Mouse (Mus musculus) spleen, adult 2 months (tissue): ENCODE data around the gene Ncoa6. TPM values are rescaled to one million over a fixed set of nuclear protein-coding genes. Genes with fewer than 3 reads are reported as not detected.
A peak's percentile ranks its signal among the peaks of the same experiment; 100 is the strongest.

ENCODE experiments used
- DNase-seq, 2 experiments: peaks; one replicate each; pipeline versions ENCODE4 v3.0.0 to v3.0.0-alpha.2; 2012 to 2021; ENCODE audit warnings: low spot score in 2 of 2, low read depth in 1 of 2
- H3K27ac ChIP-seq: fragments of 200-500 bp; 2 replicates; pipeline ENCODE4 v1.5.1; 2012; ENCODE audit warnings: low read length, inconsistent platforms; ENCODE audit not compliant: insufficient read depth
- H3K27me3 ChIP-seq: fragments of 200-500 bp; 2 replicates; pipeline ENCODE4 v1.6.1; 2012; ENCODE audit warnings: mild to moderate bottlenecking, moderate library complexity, low read length, inconsistent platforms; ENCODE audit not compliant: control insufficient read depth, insufficient read depth
- H3K36me3 ChIP-seq: fragments of 200-500 bp; 2 replicates; pipeline ENCODE4 v1.6.1; 2012; ENCODE audit warnings: mild to moderate bottlenecking, low read length, inconsistent platforms; ENCODE audit not compliant: control insufficient read depth, insufficient read depth
- H3K4me1 ChIP-seq: fragments of 200-500 bp; 2 replicates; pipeline ENCODE4 v1.6.1; 2011; ENCODE audit warnings: inconsistent platforms; ENCODE audit not compliant: control insufficient read depth, insufficient read depth, insufficient read length
- H3K4me3 ChIP-seq: fragments of 200-500 bp; 2 replicates; pipeline ENCODE4 v1.5.1; 2011; ENCODE audit warnings: mild to moderate bottlenecking, inconsistent platforms; ENCODE audit not compliant: insufficient read depth, insufficient read length; ENCODE audit errors: extremely low read depth
- CTCF ChIP-seq: fragments of 200-500 bp; IDR thresholded peaks from 2 replicates; pipeline ENCODE4 v1.5.1; 2011; ENCODE audit warnings: mild to moderate bottlenecking, inconsistent platforms; ENCODE audit not compliant: insufficient read depth, insufficient read length, insufficient replicate concordance; ENCODE audit errors: extremely low read depth
- POLR2A ChIP-seq: fragments of 200-500 bp; IDR thresholded peaks from 2 replicates; pipeline ENCODE4 v1.6.1; 2011; ENCODE audit warnings: low read depth, low read length, inconsistent platforms
- WGBS: fragments of 180-500 bp; shearing (Covaris S2); methylation state at CpG from one replicate; pipeline ENCODE4 v1.1.7; 2018; 5-methylcytosine and 5-hydroxymethylcytosine counted together
- polyA plus RNA-seq: library from polyadenylated mRNA; depleted of rRNA; stranded (reverse); fragments of >200 nt; gene quantifications from 2 replicates; pipeline ENCODE4 v1.2.3, GENCODE M21; 2012

The Ncoa6 gene
- polyA plus RNA-seq, 1 experiment = 41.8 TPM

- Histone ChIP-seq H3K27ac (no peak overlapping the region), H3K27me3 (no peaks in the 10 kb centered on the region), H3K4me1 (no peaks in the 10 kb centered on the region), H3K36me3 (peaks cover 6% of the 10 kb centered on the region), H3K4me3 (no peak overlapping the region)
- no peak for DNase-seq
- 90% methylated on average over 2 of the region's 2 CpGs for WGBS
- TF ChIP-seq CTCF (no peak), POLR2A (no peak)
These were observed 85.1 kb downstream of the Ncoa6 start for GRCm38 (mm10) chr2:155388573-155388972.

- 88% methylated on average over 4 of the region's 4 CpGs for WGBS
- Histone ChIP-seq H3K36me3 (peaks cover 6% of the 10 kb centered on the region), H3K27ac (no peak overlapping the region), H3K27me3 (no peaks in the 10 kb centered on the region), H3K4me1 (no peaks in the 10 kb centered on the region; the same call in 1 of the 2 replicates), H3K4me3 (no peak overlapping the region)
- DNase-seq = no peak
- TF ChIP-seq POLR2A (no peak), CTCF (no peak)
These were observed 86.6 kb downstream of the Ncoa6 start for GRCm38 (mm10) chr2:155387052-155387451.

- 42% methylated on average over 27 of the region's 27 CpGs for WGBS
- TF ChIP-seq CTCF (no peak), POLR2A (no peak)
- Histone ChIP-seq H3K27me3 (no peaks in the 10 kb centered on the region), H3K4me3 (no peak overlapping the region), H3K27ac (no peak overlapping the region), H3K36me3 (peaks cover 6% of the 10 kb centered on the region), H3K4me1 (no peaks in the 10 kb centered on the region; the same call in none of the 2 replicates)
- DNase-seq = no peak
These were observed 87.2 kb downstream of the Ncoa6 start for GRCm38 (mm10) chr2:155386534-155386899.

- TF ChIP-seq POLR2A (no peak), CTCF (no peak)
- DNase-seq = no peak
- WGBS = 80% methylated on average over 18 of the region's 18 CpGs
- no peak overlapping the region for H3K4me3 ChIP-seq
- H3K27me3 ChIP-seq = no peaks in the 10 kb centered on the region
- no peaks in the 10 kb centered on the region; the same call in none of the 2 replicates for H3K4me1 ChIP-seq
- H3K36me3 ChIP-seq = peaks cover 6% of the 10 kb centered on the region
- H3K27ac ChIP-seq = no peak overlapping the region
These were observed 87.8 kb downstream of the Ncoa6 start for GRCm38 (mm10) chr2:155385731-155386533.

GRCm38 (mm10) chr2:155385090-155385489 is 88.6 kb downstream of the Ncoa6 start:
- peak; percentile 75 to 77 for DNase-seq
- H3K36me3 ChIP-seq = peaks cover 4% of the 10 kb centered on the region; the same call in 1 of the 2 replicates
- WGBS = 17% methylated on average over 7 of the region's 7 CpGs

GRCm38 (mm10) chr2:155382791-155383438 is 90.8 kb downstream of the Ncoa6 start:
- 89% methylated on average over 2 of the region's 2 CpGs for WGBS
- Histone ChIP-seq H3K36me3 (no peaks in the 10 kb centered on the region), H3K27me3 (no peaks in the 10 kb centered on the region), H3K4me1 (no peaks in the 10 kb centered on the region; the same call in none of the 2 replicates), H3K4me3 (no peak overlapping the region), H3K27ac (no peak overlapping the region)
- no peak for DNase-seq
- TF ChIP-seq POLR2A (no peak), CTCF (no peak)

More at GRCm38 (mm10) chr2:155385090-155385489, 88.6 kb downstream of the Ncoa6 start:
- no peaks in the 10 kb centered on the region; the same call in none of the 2 replicates for H3K4me1 ChIP-seq
- H3K4me3 ChIP-seq = no peak overlapping the region
- no peaks in the 10 kb centered on the region for H3K27me3 ChIP-seq
- no peak overlapping the region for H3K27ac ChIP-seq
- TF ChIP-seq POLR2A (no peak), CTCF (peak; percentile 67; the same call in 1 of the 2 replicates)
